Mouse (Mus musculus) hindbrain, embryonic 11.5 days (tissue): ENCODE results near the gene Tmem38b. TPM values are rescaled to one million over a fixed set of nuclear protein-coding genes. Genes with fewer than 3 reads are reported as not detected.

ENCODE experiments used
- ATAC-seq: fragments of 200-750 bp; cut with Nextera tagmentation; 2 replicates; pipeline ENCODE4 v1.8.0; 2017; ENCODE audit warnings: mild to moderate bottlenecking, moderate TSS enrichment, moderate library complexity; ENCODE audit not compliant: low FRiP score
- DNase-seq: peaks from one replicate; pipeline ENCODE4 v3.0.0-alpha.2; 2015; ENCODE audit warnings: low spot score
- H3K27ac ChIP-seq: fragments of 300-500 bp; sonication (generic); 2 replicates; pipeline ENCODE4 v1.5.1; 2014; ENCODE audit warnings: mild to moderate bottlenecking, low read depth, low read length
- H3K27me3 ChIP-seq: fragments of 300-500 bp; sonication (generic); 2 replicates; pipeline ENCODE4 v1.6.1; 2014; ENCODE audit warnings: mild to moderate bottlenecking, low read length, moderate library complexity, mixed read lengths; ENCODE audit not compliant: control insufficient read depth, insufficient read depth
- H3K36me3 ChIP-seq: fragments of 300-500 bp; sonication (generic); 2 replicates; pipeline ENCODE4 v1.6.1; 2014; ENCODE audit warnings: mild to moderate bottlenecking, low read length, moderate library complexity, mixed read lengths; ENCODE audit not compliant: control insufficient read depth, insufficient read depth
- H3K4me1 ChIP-seq: fragments of 300-500 bp; sonication (generic); replicated peaks from 2 replicates; pipeline ENCODE4 v1.6.1; 2014; ENCODE audit warnings: low read length, mixed read lengths; ENCODE audit not compliant: control insufficient read depth, insufficient read depth
- H3K4me2 ChIP-seq: fragments of 300-500 bp; sonication (generic); replicated peaks from 2 replicates; pipeline ENCODE4 v1.6.1; 2014; ENCODE audit warnings: mild to moderate bottlenecking, low read depth, low read length
- H3K4me3 ChIP-seq: fragments of 300-500 bp; sonication (generic); 2 replicates; pipeline ENCODE4 v1.5.1; 2014; ENCODE audit warnings: low read depth, low read length
- H3K9ac ChIP-seq: fragments of 300-500 bp; sonication (generic); 2 replicates; pipeline ENCODE4 v1.6.1; 2014; ENCODE audit warnings: low read depth, low read length
- H3K9me3 ChIP-seq: fragments of 300-500 bp; sonication (generic); 2 replicates; pipeline ENCODE4 v1.6.1; 2016; ENCODE audit warnings: low read length; ENCODE audit not compliant: control insufficient read depth
- WGBS: fragments of 180-500 bp; shearing (Covaris S2); extraction: QIAGEN DNeasy Blood & Tissue Kit; methylation state at CpG from one replicate; pipeline ENCODE4 v1.1.7; 2014; 5-methylcytosine and 5-hydroxymethylcytosine counted together
- polyA plus RNA-seq: library from polyadenylated mRNA; unstranded; fragments of >200 nt; fragmentation: Nextera tagmentation; extraction: Ambion mirVana; gene quantifications from 2 replicates; pipeline ENCODE4 v1.2.1, GENCODE M21; 2014

Gene Tmem38b
- polyA plus RNA-seq, 1 experiment from 2014 or later: 5.8 TPM

GRCm38 (mm10) chr4:53843553-53843952 lies 17.7 kb downstream of the Tmem38b start:
- Histone ChIP-seq H3K4me3 (no peak overlapping the region), H3K4me1 (no peaks in the 10 kb centered on the region), H3K4me2 (no peak overlapping the region), H3K36me3 (no peaks in the 10 kb centered on the region), H3K27ac (no peak overlapping the region), H3K9me3 (no peaks in the 10 kb centered on the region), H3K9ac (no peak overlapping the region), H3K27me3 (no peaks in the 10 kb centered on the region)
- 71% methylated on average over 8 of the region's 8 CpGs for WGBS
- no peak for ATAC-seq
- DNase-seq: no peak

GRCm38 (mm10) chr4:53844835-53845619 lies 19.2 kb downstream of the Tmem38b start:
- Histone ChIP-seq H3K9ac (no peak overlapping the region), H3K27ac (no peak overlapping the region), H3K4me3 (no peak overlapping the region), H3K4me2 (no peak overlapping the region), H3K27me3 (no peaks in the 10 kb centered on the region), H3K9me3 (no peaks in the 10 kb centered on the region), H3K36me3 (no peaks in the 10 kb centered on the region), H3K4me1 (no peaks in the 10 kb centered on the region)
- ATAC-seq: no peak
- 49% methylated on average over 6 of the region's 6 CpGs for WGBS
- peak; percentile 34 for DNase-seq

- H3K27me3 ChIP-seq: no peaks in the 10 kb centered on the region
These were observed 19.8 kb downstream of the Tmem38b start for GRCm38 (mm10) chr4:53845656-53846055.

GRCm38 (mm10) chr4:53846326-53846725 lies 20.5 kb downstream of the Tmem38b start:
- DNase-seq (no peak), ATAC-seq (no peak)
- no peak overlapping the region for H3K4me2 ChIP-seq
- WGBS: 72% methylated on average over 2 of the region's 2 CpGs
- no peaks in the 10 kb centered on the region for H3K36me3 ChIP-seq
- H3K4me3 ChIP-seq: no peak overlapping the region
- no peak overlapping the region for H3K9ac ChIP-seq
- H3K4me1 ChIP-seq: no peaks in the 10 kb centered on the region
- no peaks in the 10 kb centered on the region for H3K9me3 ChIP-seq
- no peak overlapping the region for H3K27ac ChIP-seq
- H3K27me3 ChIP-seq: no peaks in the 10 kb centered on the region

More at GRCm38 (mm10) chr4:53845656-53846055, 19.8 kb downstream of the Tmem38b start:
- WGBS: 96% methylated on average over 1 of the region's 1 CpGs
- H3K9ac ChIP-seq: no peak overlapping the region
- DNase-seq (no peak), ATAC-seq (no peak)
- no peaks in the 10 kb centered on the region for H3K4me1 ChIP-seq
- H3K9me3 ChIP-seq: no peaks in the 10 kb centered on the region
- no peak overlapping the region for H3K27ac ChIP-seq
- H3K4me3 ChIP-seq: no peak overlapping the region
- no peaks in the 10 kb centered on the region for H3K36me3 ChIP-seq
- no peak overlapping the region for H3K4me2 ChIP-seq

- H3K9ac ChIP-seq: no peak overlapping the region
- H3K4me3 ChIP-seq: no peak overlapping the region
- H3K27ac ChIP-seq: no peak overlapping the region
- no peaks in the 10 kb centered on the region for H3K4me1 ChIP-seq
- no peaks in the 10 kb centered on the region for H3K36me3 ChIP-seq
- H3K4me2 ChIP-seq: no peak overlapping the region
- 92% methylated on average over 4 of the region's 4 CpGs for WGBS
- ATAC-seq: no peak
- H3K9me3 ChIP-seq: no peaks in the 10 kb centered on the region
- DNase-seq: no peak
- H3K27me3 ChIP-seq: no peaks in the 10 kb centered on the region
These were observed 21.7 kb downstream of the Tmem38b start for GRCm38 (mm10) chr4:53847541-53847940.

- H3K36me3 ChIP-seq: no peaks in the 10 kb centered on the region
These were observed 22.5 kb downstream of the Tmem38b start for GRCm38 (mm10) chr4:53848308-53848707.

GRCm38 (mm10) chr4:53848816-53849215 lies 23.0 kb downstream of the Tmem38b start:
- no peak overlapping the region for H3K4me3 ChIP-seq
- no peak overlapping the region for H3K9ac ChIP-seq
- WGBS: 92% methylated on average over 8 of the region's 8 CpGs
- H3K4me2 ChIP-seq: no peak overlapping the region
- no peaks in the 10 kb centered on the region for H3K27me3 ChIP-seq
- H3K4me1 ChIP-seq: no peaks in the 10 kb centered on the region
- H3K9me3 ChIP-seq: no peaks in the 10 kb centered on the region
- ATAC-seq: no peak
- H3K27ac ChIP-seq: no peak overlapping the region
- H3K36me3 ChIP-seq: no peaks in the 10 kb centered on the region
- no peak for DNase-seq

More at GRCm38 (mm10) chr4:53848308-53848707, 22.5 kb downstream of the Tmem38b start:
- ATAC-seq (no peak), DNase-seq (no peak)
- H3K27ac ChIP-seq: no peak overlapping the region
- no peak overlapping the region for H3K4me3 ChIP-seq
- no peak overlapping the region for H3K9ac ChIP-seq
- H3K9me3 ChIP-seq: no peaks in the 10 kb centered on the region
- H3K4me2 ChIP-seq: no peak overlapping the region
- WGBS: 95% methylated on average over 3 of the region's 3 CpGs
- no peaks in the 10 kb centered on the region for H3K4me1 ChIP-seq
- no peaks in the 10 kb centered on the region for H3K27me3 ChIP-seq

GRCm38 (mm10) chr4:53849804-53850203 lies 24.0 kb downstream of the Tmem38b start:
- Histone ChIP-seq H3K4me2 (no peak overlapping the region), H3K36me3 (no peaks in the 10 kb centered on the region), H3K4me1 (no peaks in the 10 kb centered on the region), H3K9me3 (no peaks in the 10 kb centered on the region), H3K9ac (no peak overlapping the region), H3K27ac (no peak overlapping the region), H3K4me3 (no peak overlapping the region), H3K27me3 (no peaks in the 10 kb centered on the region)
- WGBS: no CpG with 5 or more reads among the region's 1 CpGs
- ATAC-seq (no peak), DNase-seq (no peak)

GRCm38 (mm10) chr4:53853333-53853732 lies 27.5 kb downstream of the Tmem38b start:
- no peak overlapping the region for H3K9ac ChIP-seq
- no peaks in the 10 kb centered on the region for H3K4me1 ChIP-seq
- H3K4me3 ChIP-seq: no peak overlapping the region
- 50% methylated on average over 1 of the region's 1 CpGs for WGBS
- no peaks in the 10 kb centered on the region for H3K36me3 ChIP-seq
- no peak overlapping the region for H3K4me2 ChIP-seq
- no peak overlapping the region for H3K27ac ChIP-seq
- DNase-seq: no peak
- no peak for ATAC-seq
- no peaks in the 10 kb centered on the region for H3K9me3 ChIP-seq
- H3K27me3 ChIP-seq: no peaks in the 10 kb centered on the region
